Mouse (Mus musculus) left cerebral cortex, postnatal 36 days (tissue): Measurements from ENCODE around the gene Rhox2e. TPM values are rescaled to one million over a fixed set of nuclear protein-coding genes. Genes with fewer than 3 reads are reported as not detected.
"Not testable (repeated sequence)": the region's sequence is repeated elsewhere in the genome, so short reads cannot be mapped to it uniquely, and the experiment has no call there.

ENCODE experiments used
- DNase-seq, 2 experiments: peaks; one replicate each; pipeline ENCODE4 v3.0.0; 2021 to 2022; ENCODE audit warnings: low spot score in 2 of 2, mixed read lengths in 1 of 2
- intact Hi-C: fragments of 180-260 bp; cut with DNase I; formaldehyde crosslinking; loops from one replicate; pipeline ENCODE4 v1.15.1; 2025
- total RNA-seq, 2 experiments: library from RNA; stranded (reverse); gene quantifications; 2 replicates each; pipeline ENCODE4 v1.2.3; 2021

The Rhox2e gene
- not detected for total RNA-seq

- intact Hi-C loops, DNase-seq: not testable (repeated sequence)
These were observed at the start of gene Rhox2e for GRCm38 (mm10) chrX:37530152-37530551. Gene Rhox2e (plus strand): TSS chrX:37530452.

GRCm38 (mm10) chrX:37514059-37514458, 16.2 kb upstream of the Rhox2e start, which contains the start of gene Rhox4d:
Gene Rhox4d (plus strand): TSS chrX:37514359.
- intact Hi-C loops = not testable (repeated sequence)

GRCm38 (mm10) chrX:37541719-37542118, 11.5 kb downstream of the Rhox2e start, which contains the start of gene Rhox3e:
Gene Rhox3e (plus strand): TSS chrX:37542019.
- DNase-seq, intact Hi-C loops: not testable (repeated sequence)

More at GRCm38 (mm10) chrX:37514059-37514458, 16.2 kb upstream of the Rhox2e start, which contains the start of gene Rhox4d:
- not testable (repeated sequence) for DNase-seq

GRCm38 (mm10) chrX:37557112-37557511, 26.9 kb downstream of the Rhox2e start, which contains the start of gene Rhox4e:
Gene Rhox4e (plus strand): TSS chrX:37557412.
- DNase-seq, intact Hi-C loops: not testable (repeated sequence)

- intact Hi-C loops, DNase-seq: not testable (repeated sequence)
These were observed 40.9 kb downstream of the Rhox2e start, which contains the start of gene Rhox2f for GRCm38 (mm10) chrX:37571105-37571504. Gene Rhox2f (plus strand): TSS chrX:37571405.

GRCm38 (mm10) chrX:37572638-37573037, 42.4 kb downstream of the Rhox2e start:
- not testable (repeated sequence) for DNase-seq

GRCm38 (mm10) chrX:37580692-37581091, 50.4 kb downstream of the Rhox2e start, which contains the start of gene Rhox3f:
Gene Rhox3f (plus strand): TSS chrX:37580992.
- intact Hi-C loops, DNase-seq: not testable (repeated sequence)

More at GRCm38 (mm10) chrX:37572638-37573037, 42.4 kb downstream of the Rhox2e start:
- intact Hi-C loops = not testable (repeated sequence)

Other genes with a start within 250 kb of the Rhox2e start
- gene Rhox3a2, start 150.4 kb upstream of the Rhox2e start, total RNA-seq = not detected
- not detected for gene Rhox4a2, start 139.6 kb upstream of the Rhox2e start, total RNA-seq
- not detected for gene Rhox2b, start 118.4 kb upstream of the Rhox2e start, total RNA-seq
- not detected for gene Rhox4b, start 98.0 kb upstream of the Rhox2e start, total RNA-seq
- gene Rhox2c, start 76.8 kb upstream of the Rhox2e start, total RNA-seq = not detected
- gene Rhox3c, start 71.9 kb upstream of the Rhox2e start, total RNA-seq = not detected
- gene Rhox4c, start 50.1 kb upstream of the Rhox2e start, total RNA-seq = not detected
- not detected for gene Rhox2d, start 37.0 kb upstream of the Rhox2e start, total RNA-seq
- not detected for gene Rhox4d, start 16.1 kb upstream of the Rhox2e start, total RNA-seq
- not detected for gene Rhox3e, start 11.6 kb downstream of the Rhox2e start, total RNA-seq
- not detected for gene Rhox4e, start 27.0 kb downstream of the Rhox2e start, total RNA-seq
- not detected for gene Rhox2f, start 41.0 kb downstream of the Rhox2e start, total RNA-seq
- gene Rhox3f, start 50.5 kb downstream of the Rhox2e start, total RNA-seq = not detected
- gene Rhox4f, start 77.3 kb downstream of the Rhox2e start, total RNA-seq = not detected
- gene Rhox3g, start 98.2 kb downstream of the Rhox2e start, total RNA-seq = not detected
- gene Rhox2g, start 113.0 kb downstream of the Rhox2e start, total RNA-seq = not detected
- gene Rhox4g, start 120.9 kb downstream of the Rhox2e start, total RNA-seq = not detected
- not detected for gene Rhox3h, start 138.3 kb downstream of the Rhox2e start, total RNA-seq
- not detected for gene Rhox2h, start 142.8 kb downstream of the Rhox2e start, total RNA-seq